Mouse (Mus musculus): Measurements from ENCODE around the gene Fer. TPM values are rescaled to one million over a fixed set of nuclear protein-coding genes. Genes with fewer than 3 reads are reported as not detected.

Gene Fer
- polyA plus RNA-seq, 1 experiment: 67.9 TPM

DNA sequence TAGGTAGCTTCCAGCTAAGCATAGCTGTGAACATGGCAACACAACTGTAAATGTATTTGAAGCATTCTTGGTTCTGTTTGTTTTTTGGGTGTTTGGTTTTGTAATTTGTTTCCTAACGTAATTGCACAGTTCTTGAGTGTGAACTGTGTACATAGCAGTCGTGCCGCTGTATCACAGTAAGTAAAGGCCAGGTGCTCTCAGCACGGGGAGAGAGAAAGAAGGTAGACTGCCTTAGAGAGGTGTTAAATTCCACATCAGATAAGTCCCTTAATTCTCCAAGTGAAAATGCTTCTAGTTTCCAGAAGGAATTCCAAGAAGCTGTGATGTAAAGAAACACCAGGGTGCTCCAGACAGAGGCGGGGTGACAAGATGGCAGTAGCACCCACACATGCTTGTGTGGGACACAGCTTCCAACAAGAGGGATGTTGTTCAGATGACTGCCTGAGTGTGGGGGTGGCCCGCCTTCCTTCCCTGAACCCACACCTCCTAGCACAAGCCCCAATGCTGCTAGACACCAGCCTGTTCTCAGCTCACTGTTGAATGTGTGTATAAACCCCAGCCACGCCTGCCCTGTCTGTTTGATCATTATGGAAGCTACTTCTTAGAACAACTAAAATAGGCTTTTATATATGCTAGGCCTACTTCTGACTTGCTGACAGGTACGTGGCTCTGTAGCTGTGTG is 275.3 kb downstream of the Fer start:
- TF ChIP-seq POLR2A (IDR thresholded peaks at IDR 0.05; ENCODE audit: low read depth, low read length): no peak
- no peak for TF ChIP-seq CTCF (IDR thresholded peaks at IDR 0.05; ENCODE audit: borderline replicate concordance, insufficient read depth, low read length)

DNA sequence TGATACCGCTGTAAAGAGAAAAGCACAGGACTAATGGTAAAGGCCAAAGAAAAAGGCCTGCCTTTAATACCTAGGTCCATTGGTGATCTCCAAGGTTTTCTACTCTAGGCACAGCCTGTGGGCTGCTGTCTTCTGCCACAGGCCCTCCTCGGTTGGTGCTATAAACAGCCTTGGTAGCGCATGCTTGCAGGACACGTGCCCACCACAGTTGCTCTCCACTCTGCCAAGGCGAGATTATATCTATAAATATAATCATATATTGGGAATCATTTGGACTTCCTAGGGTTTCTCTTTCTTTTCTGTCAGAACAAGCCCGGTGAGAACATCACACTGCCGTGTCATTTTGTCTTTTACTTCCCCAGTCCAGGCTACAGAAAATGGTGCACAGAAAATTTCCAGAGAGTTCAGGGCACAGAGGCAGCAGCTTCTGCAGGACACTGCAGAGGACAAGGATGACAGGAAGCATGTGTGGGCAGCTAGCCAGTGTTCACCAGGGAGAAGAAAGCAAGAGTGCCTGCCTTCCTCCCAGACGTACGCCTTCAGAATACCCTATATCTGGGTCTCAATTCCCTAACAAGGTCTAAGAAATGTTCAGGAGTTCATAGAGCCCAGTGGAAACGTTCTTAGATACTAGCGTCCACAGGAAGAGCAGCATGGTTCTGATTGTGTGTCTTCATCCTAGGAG is 276.5 kb downstream of the Fer start:
- H3K27ac ChIP-seq (ENCODE audit: insufficient read depth, low read length): no peak overlapping the region
- TF ChIP-seq CTCF (IDR thresholded peaks at IDR 0.05; ENCODE audit: borderline replicate concordance, insufficient read depth, low read length) (no peak), POLR2A (IDR thresholded peaks at IDR 0.05; ENCODE audit: low read depth, low read length) (no peak)

More for the DNA sequence above, 275.3 kb downstream of the Fer start:
- Histone ChIP-seq H3K4me1 (ENCODE audit: control insufficient read depth, insufficient read depth, low read length) (no peaks in the 10 kb centered on the region), H3K27ac (ENCODE audit: insufficient read depth, low read length) (no peak overlapping the region), H3K4me3 (ENCODE audit: insufficient read depth, low read length) (no peak overlapping the region)

GRCm38 (mm10) chr17:64140063-64140850 is 277.4 kb downstream of the Fer start:
- Histone ChIP-seq H3K4me3 (ENCODE audit: insufficient read depth, low read length) (no peak overlapping the region), H3K27ac (ENCODE audit: insufficient read depth, low read length) (no peak overlapping the region), H3K4me1 (ENCODE audit: control insufficient read depth, insufficient read depth, low read length) (no peaks in the 10 kb centered on the region)
- TF ChIP-seq CTCF (IDR thresholded peaks at IDR 0.05; ENCODE audit: borderline replicate concordance, insufficient read depth, low read length) (no peak), POLR2A (IDR thresholded peaks at IDR 0.05; ENCODE audit: low read depth, low read length) (no peak)

More for the DNA sequence above, 276.5 kb downstream of the Fer start:
- H3K4me1 ChIP-seq (ENCODE audit: control insufficient read depth, insufficient read depth, low read length): no peaks in the 10 kb centered on the region
- H3K4me3 ChIP-seq (ENCODE audit: insufficient read depth, low read length): no peak overlapping the region

DNA sequence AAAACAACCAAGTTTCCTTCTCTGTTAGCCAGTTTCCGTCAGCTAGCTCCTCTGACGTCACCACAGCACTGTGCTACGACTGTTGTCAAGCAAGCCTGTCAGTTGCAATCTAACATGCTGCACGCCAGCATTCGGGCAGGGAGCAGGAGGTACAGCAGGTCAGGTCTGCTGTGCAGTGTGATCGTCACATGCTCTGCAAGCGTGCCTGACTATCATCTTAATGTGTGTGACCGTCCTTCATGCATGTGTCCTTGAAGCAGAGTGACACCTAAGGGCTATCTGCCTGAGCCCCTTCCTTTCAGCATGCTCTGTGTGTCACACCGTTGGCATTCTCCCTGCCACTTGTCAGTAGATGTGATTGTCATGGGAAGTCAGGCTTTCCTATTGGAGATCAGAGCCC is 279.0 kb downstream of the Fer start:
- H3K27ac ChIP-seq (ENCODE audit: insufficient read depth, low read length): no peak overlapping the region
- TF ChIP-seq POLR2A (IDR thresholded peaks at IDR 0.05; ENCODE audit: low read depth, low read length): no peak
- TF ChIP-seq CTCF (IDR thresholded peaks at IDR 0.05; ENCODE audit: borderline replicate concordance, insufficient read depth, low read length): no peak

GRCm38 (mm10) chr17:64146409-64146808 is 283.5 kb downstream of the Fer start:
- no peaks in the 10 kb centered on the region for H3K4me1 ChIP-seq (ENCODE audit: control insufficient read depth, insufficient read depth, low read length)
- H3K27ac ChIP-seq (ENCODE audit: insufficient read depth, low read length): no peak overlapping the region
- no peak overlapping the region for H3K4me3 ChIP-seq (ENCODE audit: insufficient read depth, low read length)
- no peak for TF ChIP-seq CTCF (IDR thresholded peaks at IDR 0.05; ENCODE audit: borderline replicate concordance, insufficient read depth, low read length)
- TF ChIP-seq POLR2A (IDR thresholded peaks at IDR 0.05; ENCODE audit: low read depth, low read length): no peak

More for the DNA sequence above, 279.0 kb downstream of the Fer start:
- no peak overlapping the region for H3K4me3 ChIP-seq (ENCODE audit: insufficient read depth, low read length)
- no peaks in the 10 kb centered on the region for H3K4me1 ChIP-seq (ENCODE audit: control insufficient read depth, insufficient read depth, low read length)

GRCm38 (mm10) chr17:64150717-64151116 is 287.9 kb downstream of the Fer start:
- no peak for TF ChIP-seq POLR2A (IDR thresholded peaks at IDR 0.05; ENCODE audit: low read depth, low read length)
- no peak for TF ChIP-seq CTCF (IDR thresholded peaks at IDR 0.05; ENCODE audit: borderline replicate concordance, insufficient read depth, low read length)
- Histone ChIP-seq H3K27ac (ENCODE audit: insufficient read depth, low read length) (no peak overlapping the region), H3K4me1 (ENCODE audit: control insufficient read depth, insufficient read depth, low read length) (no peaks in the 10 kb centered on the region), H3K4me3 (ENCODE audit: insufficient read depth, low read length) (no peak overlapping the region)

DNA sequence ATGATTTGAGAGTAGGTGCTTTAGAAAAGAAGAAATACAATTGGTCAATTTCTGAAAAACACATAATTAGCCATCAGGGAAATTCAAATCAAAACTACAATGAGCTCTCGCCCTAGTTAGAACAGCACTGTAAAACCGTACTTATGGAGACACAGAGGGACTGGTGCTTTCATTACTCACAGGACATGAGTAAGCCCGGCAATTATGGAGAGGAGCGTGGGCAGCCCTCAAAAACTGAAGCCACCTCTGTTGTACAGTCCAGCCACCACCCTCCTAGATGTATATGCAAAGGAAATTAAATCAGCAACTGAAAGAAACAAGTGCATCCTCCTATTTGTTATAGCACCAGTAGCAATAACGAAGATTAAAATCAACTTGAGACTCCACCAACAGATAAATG is 304.9 kb downstream of the Fer start:
- no peak for TF ChIP-seq CTCF (IDR thresholded peaks at IDR 0.05; ENCODE audit: borderline replicate concordance, insufficient read depth, low read length)
- no peak for TF ChIP-seq POLR2A (IDR thresholded peaks at IDR 0.05; ENCODE audit: low read depth, low read length)
- Histone ChIP-seq H3K4me1 (ENCODE audit: control insufficient read depth, insufficient read depth, low read length) (no peaks in the 10 kb centered on the region), H3K27ac (ENCODE audit: insufficient read depth, low read length) (no peak overlapping the region), H3K4me3 (ENCODE audit: insufficient read depth, low read length) (no peak overlapping the region)

DNA sequence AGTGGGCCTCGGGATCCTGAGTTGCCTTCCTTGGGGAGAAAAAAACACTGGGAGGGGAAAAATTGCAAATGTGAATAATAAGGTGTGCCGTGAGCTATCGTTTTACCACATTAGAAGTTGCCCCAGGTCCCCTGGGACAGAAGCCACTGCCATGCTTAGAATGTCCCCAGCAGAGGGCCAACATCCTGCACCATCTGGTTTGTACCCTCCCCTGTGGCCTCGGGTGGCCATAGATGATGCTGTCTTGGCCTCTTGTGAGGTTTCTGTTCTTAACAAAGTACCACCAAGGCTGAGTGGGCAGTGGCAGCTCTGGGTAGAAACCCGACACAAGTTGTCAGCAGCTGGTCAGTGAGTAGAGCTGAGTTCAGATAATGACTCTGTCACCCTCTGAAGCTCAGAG is 307.2 kb downstream of the Fer start:
- no peak overlapping the region for H3K4me3 ChIP-seq (ENCODE audit: insufficient read depth, low read length)
- TF ChIP-seq CTCF (IDR thresholded peaks at IDR 0.05; ENCODE audit: borderline replicate concordance, insufficient read depth, low read length) (no peak), POLR2A (IDR thresholded peaks at IDR 0.05; ENCODE audit: low read depth, low read length) (no peak)

GRCm38 (mm10) chr17:64172474-64172873 is 309.6 kb downstream of the Fer start:
- no peaks in the 10 kb centered on the region for H3K4me1 ChIP-seq (ENCODE audit: control insufficient read depth, insufficient read depth, low read length)
- no peak overlapping the region for H3K27ac ChIP-seq (ENCODE audit: insufficient read depth, low read length)
- no peak overlapping the region for H3K4me3 ChIP-seq (ENCODE audit: insufficient read depth, low read length)
- TF ChIP-seq POLR2A (IDR thresholded peaks at IDR 0.05; ENCODE audit: low read depth, low read length) (no peak), CTCF (IDR thresholded peaks at IDR 0.05; ENCODE audit: borderline replicate concordance, insufficient read depth, low read length) (no peak)

More for the DNA sequence above, 307.2 kb downstream of the Fer start:
- no peaks in the 10 kb centered on the region for H3K4me1 ChIP-seq (ENCODE audit: control insufficient read depth, insufficient read depth, low read length)
- no peak overlapping the region for H3K27ac ChIP-seq (ENCODE audit: insufficient read depth, low read length)
